Mouse (Mus musculus) bone marrow, adult 2 months (tissue): ENCODE data around the gene Polr2f.

ENCODE experiments used
- CTCF ChIP-seq: fragments of 200-500 bp; IDR thresholded peaks from 2 replicates; pipeline ENCODE4 v1.5.1; 2011; ENCODE audit warnings: low read length, control low read depth; ENCODE audit not compliant: control insufficient read depth, insufficient read depth
- POLR2A ChIP-seq: fragments of 200-500 bp; IDR thresholded peaks from 2 replicates; pipeline ENCODE4 v1.6.1; 2011; ENCODE audit warnings: low read depth, mild to moderate bottlenecking, control low read depth, low read length, borderline replicate concordance; ENCODE audit not compliant: control insufficient read depth

DNA sequence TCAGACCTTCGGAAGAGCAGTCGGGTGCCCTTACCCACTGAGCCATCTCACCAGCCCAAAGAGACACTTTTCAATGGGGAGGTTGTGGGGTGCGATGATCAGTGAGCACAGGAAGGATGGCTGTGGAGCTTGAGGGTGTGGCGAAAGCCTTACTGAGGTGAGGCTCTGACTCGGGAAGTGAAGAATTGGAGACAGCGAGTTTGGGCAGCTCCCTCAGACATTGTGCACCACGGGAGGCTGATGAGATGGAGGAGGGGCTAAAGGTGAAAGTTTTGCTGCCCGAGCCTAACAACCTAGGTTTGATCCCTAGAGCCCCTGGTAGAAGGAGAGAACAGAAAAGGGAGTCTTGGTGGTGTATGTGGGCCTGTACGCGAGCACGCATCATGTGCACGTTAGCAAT, 2.5 kb downstream of the Polr2f start:
- TF ChIP-seq POLR2A (no peak), CTCF (no peak)
